Mouse (Mus musculus): ENCODE data around the gene Nfam1. TPM values are rescaled to one million over a fixed set of nuclear protein-coding genes. Genes with fewer than 3 reads are reported as not detected.

Nfam1 gene
- total RNA-seq, 2 experiments from 2014 or later = 26.3 to 30.1 TPM

- ATAC-seq (replicated peaks; ENCODE audit: low FRiP score, poor library complexity, severe bottlenecking) = no peak
Measured at GRCm38 (mm10) chr15:83042655-83043361, 9.7 kb upstream of the Nfam1 start.

GRCm38 (mm10) chr15:83040156-83040555, 7.0 kb upstream of the Nfam1 start:
- no peak for ATAC-seq (replicated peaks; ENCODE audit: low FRiP score, poor library complexity, severe bottlenecking)

- no peak for ATAC-seq (replicated peaks; ENCODE audit: low FRiP score, poor library complexity, severe bottlenecking)
Measured at GRCm38 (mm10) chr15:83038812-83039211, 5.7 kb upstream of the Nfam1 start.

GRCm38 (mm10) chr15:83037755-83038483, 4.8 kb upstream of the Nfam1 start:
- ATAC-seq (replicated peaks; ENCODE audit: low FRiP score, poor library complexity, severe bottlenecking) = peak; percentile 80

GRCm38 (mm10) chr15:83036900-83037519, 3.9 kb upstream of the Nfam1 start:
- ATAC-seq (replicated peaks; ENCODE audit: low FRiP score, poor library complexity, severe bottlenecking) = no peak

- no peak for ATAC-seq (replicated peaks; ENCODE audit: low FRiP score, poor library complexity, severe bottlenecking)
Measured at GRCm38 (mm10) chr15:83036089-83036488, 3.0 kb upstream of the Nfam1 start.

GRCm38 (mm10) chr15:83034275-83034977, 1.3 kb upstream of the Nfam1 start:
- no peak for ATAC-seq (replicated peaks; ENCODE audit: low FRiP score, poor library complexity, severe bottlenecking)

- no peak for ATAC-seq (replicated peaks; ENCODE audit: low FRiP score, poor library complexity, severe bottlenecking)
Measured at GRCm38 (mm10) chr15:83030884-83031283, 2.2 kb downstream of the Nfam1 start.

GRCm38 (mm10) chr15:83029725-83030718, 3.1 kb downstream of the Nfam1 start:
- ATAC-seq (replicated peaks; ENCODE audit: low FRiP score, poor library complexity, severe bottlenecking) = no peak

- ATAC-seq (replicated peaks; ENCODE audit: low FRiP score, poor library complexity, severe bottlenecking) = no peak
Measured at GRCm38 (mm10) chr15:83026129-83026528, 7.0 kb downstream of the Nfam1 start.

- no peak for ATAC-seq (replicated peaks; ENCODE audit: low FRiP score, poor library complexity, severe bottlenecking)
Measured at GRCm38 (mm10) chr15:83025041-83025760, 7.9 kb downstream of the Nfam1 start.

- no peak for ATAC-seq (replicated peaks; ENCODE audit: low FRiP score, poor library complexity, severe bottlenecking)
Measured at GRCm38 (mm10) chr15:83022947-83023346, 10.2 kb downstream of the Nfam1 start.

- no peak for ATAC-seq (replicated peaks; ENCODE audit: low FRiP score, poor library complexity, severe bottlenecking)
Measured at GRCm38 (mm10) chr15:83010990-83011664, 22.0 kb downstream of the Nfam1 start.

GRCm38 (mm10) chr15:83010423-83010822, 22.7 kb downstream of the Nfam1 start:
- ATAC-seq (replicated peaks; ENCODE audit: low FRiP score, poor library complexity, severe bottlenecking) = no peak

- ATAC-seq (replicated peaks; ENCODE audit: low FRiP score, poor library complexity, severe bottlenecking) = no peak
Measured at GRCm38 (mm10) chr15:83009532-83009931, 23.6 kb downstream of the Nfam1 start.

- no peak for ATAC-seq (replicated peaks; ENCODE audit: low FRiP score, poor library complexity, severe bottlenecking)
Measured at GRCm38 (mm10) chr15:83008761-83009423, 24.2 kb downstream of the Nfam1 start.

- ATAC-seq (replicated peaks; ENCODE audit: low FRiP score, poor library complexity, severe bottlenecking) = no peak
Measured at GRCm38 (mm10) chr15:83007346-83007920, 25.7 kb downstream of the Nfam1 start.

Measured in erythroblast, adult 5-6 weeks (primary cell).